Mouse (Mus musculus): Measurements from ENCODE around the gene E2f4.

Gene E2f4

GRCm38 (mm10) chr8:105338992-105339391 lies 41.5 kb downstream of the E2f4 start:
- ChIA-PET POLR2A (interaction anchor here (0.5 to 4.1 kb wide), 9 partner anchors 9 to 132 kb away, joined by 3 to 32 read pairs (median 4); partner anchors contain the start of genes Fhod1 (in 3 of the 4), Lrrc29 (in 2 of the 4), Tmem208 (in 2 of the 4) and E2f4 (in 1 of the 4)), CTCF (interaction anchor here in 1 of 4 experiments (1.0 to 1.3 kb wide), 2 partner anchors 9 to 31 kb away, joined by 3 to 4 read pairs; partner anchors contain the start of gene Fhod1)

DNA sequence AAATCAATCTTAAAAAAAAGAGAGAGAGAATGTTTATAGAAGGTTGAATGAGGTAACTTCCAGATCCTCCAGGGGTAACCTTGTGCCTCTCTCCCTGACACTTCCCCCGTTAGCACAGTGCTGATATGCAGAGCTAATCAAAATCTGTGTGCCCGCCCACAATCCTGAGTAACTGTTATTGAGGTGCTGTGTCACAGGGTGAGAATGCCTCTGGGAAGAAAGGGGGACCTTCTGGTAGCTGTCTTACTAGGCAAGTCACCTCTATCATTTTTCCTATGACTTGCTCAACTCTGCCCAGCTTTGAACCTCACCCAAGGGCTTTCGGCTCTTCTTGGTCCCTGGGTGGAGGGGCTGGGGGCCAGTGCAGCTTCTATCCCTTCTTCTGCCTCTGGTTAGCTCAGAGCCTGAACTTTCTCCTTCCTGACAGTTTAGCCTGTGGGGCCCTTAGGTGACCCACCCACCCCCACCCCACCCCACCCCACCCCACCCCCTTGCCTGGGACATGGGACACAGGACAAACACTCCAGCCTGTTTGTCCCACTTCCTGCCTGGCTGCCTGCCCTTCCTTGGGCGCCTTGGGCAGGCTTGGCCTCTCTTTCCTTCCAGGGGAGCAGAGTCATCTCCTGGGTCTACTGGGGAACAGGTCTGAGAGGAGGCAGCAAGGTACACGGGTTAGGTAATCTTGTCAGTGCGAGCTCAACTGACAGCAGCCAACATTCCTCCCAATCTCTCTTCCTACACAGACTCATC lies 42.6 kb downstream of the E2f4 start:
- ChIA-PET POLR2A (interaction anchor here in 3 of 4 experiments (0.6 to 4.1 kb wide), 7 partner anchors 8 to 349 kb away, joined by 3 to 32 read pairs (median 3); partner anchors contain the start of genes Fhod1 (in 2 of the 3), E2f4 (in 1 of the 3) and Slc9a5 (in 1 of the 3)), CTCF (interaction anchor here in 2 of 4 experiments (0.6 to 1.3 kb wide), 3 partner anchors 8 to 108 kb away, joined by 3 to 7 read pairs (median 4); partner anchors contain the start of gene Fhod1 (in 1 of the 2))

DNA sequence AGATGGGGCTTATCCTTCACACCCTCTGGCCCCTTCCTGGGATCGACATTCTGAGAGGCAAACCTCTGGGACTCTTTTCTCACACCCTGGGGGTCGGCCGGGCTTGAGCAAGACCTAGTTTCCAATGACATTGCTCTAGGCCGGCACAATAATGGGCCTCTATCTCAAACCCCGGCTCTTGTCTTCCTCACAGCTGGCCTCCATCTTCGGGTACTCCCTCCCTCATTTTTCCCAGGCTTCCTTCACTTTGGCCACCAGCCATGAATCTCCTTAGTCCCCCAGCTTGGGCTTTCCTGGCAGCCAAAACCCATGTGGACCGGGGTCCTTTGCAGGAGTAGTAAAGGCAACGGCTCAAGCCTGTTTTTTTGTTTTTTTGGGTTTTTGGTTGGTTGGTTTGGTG lies 43.9 kb downstream of the E2f4 start:
- ChIA-PET POLR2A (interaction anchor here in 2 of 4 experiments (0.6 to 1.0 kb wide), 4 partner anchors 15 to 140 kb away, joined by 3 to 5 read pairs (median 3); partner anchors contain the start of genes Lrrc29 (in 1 of the 2), Nol3 (in 1 of the 2) and Tmem208 (in 1 of the 2)), CTCF (no interaction called here)

DNA sequence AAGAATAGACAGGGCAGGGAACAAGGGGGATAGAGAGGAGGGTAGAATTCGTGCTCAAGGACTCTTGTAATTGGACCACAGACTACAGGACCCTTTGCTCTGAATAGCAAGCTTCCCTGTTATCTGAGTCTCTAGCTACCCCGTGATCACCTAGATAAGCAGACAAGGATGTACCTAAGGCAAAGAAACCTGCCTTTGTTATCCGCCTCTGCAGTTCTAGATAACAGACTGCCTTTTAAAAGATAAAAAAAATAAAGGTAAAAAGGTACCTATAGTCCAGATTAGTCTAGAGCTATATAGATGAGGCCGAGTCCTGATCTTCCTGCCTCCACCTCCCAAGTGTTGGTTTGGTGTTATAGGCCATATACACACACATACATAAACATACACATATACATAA lies 45.3 kb downstream of the E2f4 start:
- ChIA-PET CTCF (interaction anchor here in 1 of 4 experiments (0.6 kb wide), 1 partner anchor 18 kb away, joined by 4 read pairs; no protein-coding TSS in a partner anchor), POLR2A (interaction anchor here in 3 of 4 experiments (0.6 to 1.3 kb wide), 4 partner anchors 10 to 47 kb away, joined by 3 to 4 read pairs (median 4); partner anchors contain the start of gene Exoc3l (in 1 of the 3))

GRCm38 (mm10) chr8:105343791-105344574 lies 46.5 kb downstream of the E2f4 start:
- CTCF ChIA-PET = interaction anchor here in 1 of 4 experiments (0.6 kb wide), 1 partner anchor 82 kb away, joined by 3 read pairs; no protein-coding TSS in a partner anchor
- POLR2A ChIA-PET = interaction anchor here in 2 of 4 experiments (1.3 to 1.4 kb wide), 2 partner anchors 16 kb away, joined by 3 to 4 read pairs; no protein-coding TSS in a partner anchor

DNA sequence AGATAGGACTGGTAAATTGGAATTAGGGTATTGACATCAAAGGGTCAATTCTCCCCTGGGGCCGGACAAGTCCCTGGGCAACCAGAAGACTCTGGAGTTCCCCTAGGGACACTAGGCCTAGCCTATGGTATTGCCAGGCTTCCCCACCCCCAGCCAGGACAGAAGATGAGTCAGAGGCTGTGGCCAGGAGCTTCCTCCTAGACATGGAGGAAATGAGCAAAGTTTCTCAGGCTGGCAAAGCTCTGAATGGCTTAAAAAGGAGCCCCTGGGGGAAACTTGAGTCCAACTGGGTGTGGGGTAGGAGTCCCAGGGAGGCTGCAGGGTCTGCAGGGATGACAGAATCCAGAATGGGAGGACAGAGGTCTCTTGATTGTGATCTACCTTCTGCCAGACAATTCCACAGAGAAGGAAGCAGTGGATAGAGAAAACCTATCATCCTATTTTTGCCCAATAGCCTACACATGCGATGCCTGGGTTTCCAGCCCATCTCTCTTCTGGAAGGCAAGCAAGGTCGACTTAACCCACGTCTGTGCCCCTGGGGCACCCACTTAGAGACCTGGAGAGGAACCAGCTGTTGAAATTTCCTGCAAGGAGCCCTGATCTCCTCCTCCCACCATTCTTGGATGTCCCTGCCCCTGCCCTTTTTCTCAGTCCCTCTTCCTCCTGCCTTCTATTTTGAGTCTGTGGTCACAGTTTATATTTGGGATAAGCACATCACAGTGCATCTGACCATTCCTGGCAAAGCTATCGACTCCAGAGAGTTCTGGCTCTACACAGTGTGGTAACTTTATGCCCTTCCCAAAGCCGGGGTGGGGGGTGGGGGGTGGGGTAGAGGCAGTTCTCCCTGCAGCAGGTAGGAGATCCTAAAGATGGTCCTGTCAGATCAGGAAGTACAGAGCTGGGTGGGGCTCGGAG lies 47.9 kb downstream of the E2f4 start:
- POLR2A ChIA-PET = interaction anchor here in 2 of 4 experiments (0.6 to 1.5 kb wide), 3 partner anchors 10 to 24 kb away, joined by 3 to 5 read pairs (median 3); no protein-coding TSS in a partner anchor
- CTCF ChIA-PET = interaction anchor here in 1 of 4 experiments (0.9 kb wide), 1 partner anchor 86 kb away, joined by 3 read pairs; no protein-coding TSS in a partner anchor

DNA sequence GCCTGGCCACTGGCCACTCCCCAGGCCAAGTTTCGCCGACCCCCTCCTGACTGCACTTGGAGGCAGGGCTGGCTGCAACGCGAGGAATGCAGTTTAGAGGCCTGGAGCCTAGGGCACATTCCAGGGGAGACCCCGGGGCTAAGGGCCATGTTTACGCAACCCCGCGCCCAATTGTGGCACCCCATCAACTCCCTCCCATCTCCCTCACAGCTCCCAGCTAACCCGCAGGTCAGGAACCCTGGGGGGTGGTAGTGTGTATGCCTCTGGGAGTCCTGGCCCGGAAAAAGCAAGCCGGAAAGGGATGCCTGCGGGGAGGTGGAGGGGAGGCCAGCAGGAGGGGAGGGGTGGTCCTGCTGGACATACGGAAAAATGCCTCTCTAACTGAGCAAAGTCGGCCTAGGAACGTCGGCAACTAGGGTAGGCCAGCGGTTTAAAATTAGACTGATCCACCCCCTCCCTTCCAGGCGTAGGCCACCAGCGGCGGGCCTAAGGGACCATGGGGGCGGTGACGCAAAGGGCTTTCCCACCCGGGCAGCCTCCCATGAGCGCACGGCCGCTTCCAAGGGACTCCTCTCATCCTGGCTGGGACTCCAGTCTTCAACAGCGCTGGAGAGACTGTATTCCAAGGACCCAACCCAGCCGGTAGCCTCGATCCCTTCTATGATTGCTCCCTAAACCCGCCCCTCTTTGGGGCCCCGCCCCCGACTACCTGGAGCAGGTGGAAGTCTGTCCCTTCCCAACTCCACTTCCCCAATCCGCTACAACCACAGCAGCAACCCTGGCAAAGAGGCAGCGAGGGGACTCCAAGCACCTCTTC lies 49.4 kb downstream of the E2f4 start:
- CTCF ChIA-PET = interaction anchor here in 1 of 4 experiments (0.5 kb wide), 1 partner anchor 111 kb away, joined by 3 read pairs; no protein-coding TSS in a partner anchor
- POLR2A ChIA-PET = interaction anchor here in 1 of 4 experiments (0.6 kb wide), 1 partner anchor 707 kb away, joined by 4 read pairs; no protein-coding TSS in a partner anchor

DNA sequence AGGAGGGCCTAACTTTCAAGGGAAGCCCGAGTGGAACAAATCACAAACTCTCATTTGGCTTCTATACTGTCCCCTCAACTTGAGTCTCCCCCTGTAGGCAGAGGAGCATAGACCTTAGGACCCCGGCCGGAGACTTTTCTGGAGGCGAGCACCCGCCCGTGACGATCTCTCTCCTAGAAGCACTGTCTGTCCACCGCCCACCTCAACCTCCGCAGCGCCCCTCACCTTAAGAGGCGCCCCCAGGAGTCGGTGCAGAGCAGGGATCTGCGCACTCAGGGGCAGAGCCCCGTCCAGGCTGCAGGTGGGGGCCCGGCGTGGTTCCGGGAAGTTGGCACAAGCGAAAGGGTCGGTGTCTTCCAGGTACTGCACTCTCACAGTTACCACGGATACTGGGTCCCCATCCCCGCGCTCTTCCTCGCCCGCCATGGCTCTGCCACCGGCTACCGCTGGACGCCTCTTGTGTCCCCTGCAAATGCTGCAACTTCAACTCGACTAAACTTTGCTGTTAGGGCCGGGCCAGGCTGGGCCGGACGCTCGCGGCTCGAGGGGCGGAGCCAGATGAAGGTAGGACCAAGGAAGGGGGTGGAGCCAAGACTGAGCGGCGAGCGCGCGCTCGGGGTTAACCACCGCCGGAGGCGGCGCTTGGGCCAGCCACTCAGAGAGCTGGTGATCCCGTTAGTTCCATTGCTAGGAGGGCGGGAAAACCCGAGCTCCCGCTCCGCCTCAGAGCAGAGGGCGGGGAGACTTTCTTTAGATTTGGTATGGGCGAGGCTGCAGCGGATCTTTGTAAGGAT lies 50.2 kb downstream of the E2f4 start, which contains the start of gene Fhod1:
Fhod1 (minus strand) TSS at position 526 of the 794 bp plus-strand sequence.
- CTCF ChIA-PET = interaction anchor here (0.5 to 4.3 kb wide), 33 partner anchors 8 to 745 kb away, joined by 3 to 17 read pairs (median 5); partner anchors contain the start of genes 4931428F04Rik (in 2 of the 4), B3gnt9 (in 1 of the 4) and Tppp3 (in 1 of the 4)
- POLR2A ChIA-PET = interaction anchor here in 3 of 4 experiments (0.5 to 4.4 kb wide), 62 partner anchors 8 to 1617 kb away, joined by 3 to 32 read pairs (median 4); partner anchors contain the start of genes Tppp3 (in 2 of the 3), 4931428F04Rik (in 1 of the 3), Acd (in 1 of the 3) and B3gnt9 (in 1 of the 3)

GRCm38 (mm10) chr8:105348450-105349095 lies 51.1 kb downstream of the E2f4 start, which contains the start of gene Slc9a5:
Gene Slc9a5, plus strand, starts transcription at chr8:105348843.
- CTCF ChIA-PET = interaction anchor here (0.5 to 4.3 kb wide), 28 partner anchors 9 to 746 kb away, joined by 3 to 17 read pairs (median 5); partner anchors contain the start of genes 4931428F04Rik (in 2 of the 4), Tppp3 (in 2 of the 4) and B3gnt9 (in 1 of the 4)
- POLR2A ChIA-PET = interaction anchor here in 3 of 4 experiments (0.6 to 4.4 kb wide), 55 partner anchors 9 to 511 kb away, joined by 3 to 32 read pairs (median 4); partner anchors contain the start of genes Tppp3 (in 2 of the 3), 4931428F04Rik (in 1 of the 3), Acd (in 1 of the 3) and B3gnt9 (in 1 of the 3)

DNA sequence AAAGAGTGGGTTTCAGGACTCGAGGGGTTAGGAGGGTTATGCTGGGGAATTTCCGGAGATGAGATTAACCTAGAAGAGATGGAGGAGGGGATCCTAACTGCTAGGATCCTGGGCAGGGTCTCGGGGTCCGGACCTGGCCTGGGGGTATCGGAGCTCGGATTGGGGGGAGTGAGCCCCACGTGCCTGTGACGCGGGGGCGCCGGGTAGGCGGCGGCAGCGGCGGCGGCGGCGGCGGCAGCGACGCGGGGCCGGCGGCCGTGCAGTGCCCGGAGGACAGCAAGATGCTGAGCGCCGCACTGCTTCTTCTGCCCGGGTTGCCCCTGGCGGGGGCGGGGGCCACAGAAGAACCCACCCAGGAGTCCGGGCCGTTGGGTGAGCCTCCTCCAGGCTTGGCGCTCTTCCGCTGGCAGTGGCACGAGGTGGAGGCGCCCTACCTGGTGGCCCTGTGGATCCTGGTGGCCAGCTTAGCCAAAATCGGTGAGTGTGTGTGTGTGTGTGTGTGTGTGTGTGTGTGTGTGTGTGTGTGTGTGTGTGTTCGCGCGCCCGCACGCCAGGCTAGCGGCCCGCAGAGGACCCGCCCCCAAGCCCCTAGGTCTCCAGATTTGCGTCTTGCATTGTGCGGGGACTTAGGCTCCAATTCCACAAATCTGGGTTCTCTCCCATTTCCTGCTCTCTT lies 51.8 kb downstream of the E2f4 start:
- POLR2A ChIA-PET = interaction anchor here in 3 of 4 experiments (0.6 to 4.4 kb wide), 30 partner anchors 10 to 1183 kb away, joined by 3 to 32 read pairs (median 4); partner anchors contain the start of genes E2f4 (in 2 of the 3), Tppp3 (in 2 of the 3), 4931428F04Rik (in 1 of the 3) and Lrrc29 (in 1 of the 3)
- CTCF ChIA-PET = interaction anchor here (0.7 to 4.3 kb wide), 17 partner anchors 10 to 401 kb away, joined by 3 to 17 read pairs (median 7); partner anchors contain the start of genes 4931428F04Rik (in 1 of the 4), B3gnt9 (in 1 of the 4) and Tppp3 (in 1 of the 4)

- ChIA-PET CTCF (interaction anchor here (0.6 to 4.3 kb wide), 8 partner anchors 9 to 650 kb away, joined by 3 to 17 read pairs (median 4); no protein-coding TSS in a partner anchor), POLR2A (interaction anchor here (0.6 to 4.4 kb wide), 21 partner anchors 9 to 1184 kb away, joined by 3 to 32 read pairs (median 4); partner anchors contain the start of genes Tppp3 (in 2 of the 4), 4931428F04Rik (in 1 of the 4), E2f4 (in 1 of the 4) and Plekhg4 (in 1 of the 4))
Observed at GRCm38 (mm10) chr8:105350186-105350585, 52.7 kb downstream of the E2f4 start.

DNA sequence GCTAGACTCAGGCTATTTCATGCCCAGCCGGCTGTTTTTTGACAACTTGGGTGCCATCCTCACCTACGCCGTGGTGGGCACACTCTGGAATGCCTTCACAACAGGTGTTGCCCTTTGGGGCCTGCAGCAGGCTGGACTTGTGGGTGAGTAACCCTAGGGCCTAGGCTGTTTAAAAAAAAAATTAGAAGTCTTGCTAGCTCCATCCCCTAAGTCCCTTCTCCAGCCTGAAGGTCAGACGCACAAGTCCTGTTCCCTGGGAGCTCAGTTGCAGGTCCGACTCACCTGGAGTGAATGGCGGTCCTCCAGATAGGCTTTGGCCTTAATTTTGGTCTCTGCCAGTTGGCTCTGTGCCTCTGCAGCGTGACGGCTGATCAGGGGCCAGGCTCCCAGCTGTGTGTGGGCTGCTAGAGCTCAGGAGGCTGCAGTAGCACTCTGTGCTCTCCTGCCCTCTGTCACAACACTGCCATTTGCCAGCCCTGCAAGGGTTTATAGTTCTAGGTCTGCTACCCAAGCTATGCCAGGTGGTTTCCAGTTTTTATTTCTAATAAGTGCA lies 56.2 kb downstream of the E2f4 start:
- POLR2A ChIA-PET = interaction anchor here in 2 of 4 experiments (0.6 to 1.7 kb wide), 5 partner anchors 16 to 59 kb away, joined by 3 to 4 read pairs (median 3); partner anchors contain the start of genes Kctd19 (in 1 of the 2) and Plekhg4 (in 1 of the 2)

GRCm38 (mm10) chr8:105354549-105354948 lies 57.1 kb downstream of the E2f4 start:
- ChIA-PET POLR2A (interaction anchor here in 2 of 4 experiments (1.0 to 1.7 kb wide), 5 partner anchors 18 to 57 kb away, joined by 3 to 4 read pairs (median 4); partner anchors contain the start of genes E2f4 (in 1 of the 2), Lrrc29 (in 1 of the 2), Plekhg4 (in 1 of the 2) and Tmem208 (in 1 of the 2)), CTCF (interaction anchor here in 2 of 4 experiments (0.6 to 1.3 kb wide), 3 partner anchors 20 to 87 kb away, joined by 3 read pairs; partner anchors contain the start of gene 4931428F04Rik (in 1 of the 2))

More for the DNA sequence above, 56.2 kb downstream of the E2f4 start:
- CTCF ChIA-PET = interaction anchor here in 1 of 4 experiments (0.7 kb wide), 1 partner anchor 21 kb away, joined by 4 read pairs; no protein-coding TSS in a partner anchor

Measured in embryonic stem cell, embryonic (primary cell).